Mouse (Mus musculus): ENCODE data around the gene A430078G23Rik.

The A430078G23Rik gene

GRCm38 (mm10) chr8:3348142-3348823, 4.9 kb upstream of the A430078G23Rik start:
- DNase-seq (ENCODE audit: low spot score) = peak; percentile 4

- no peak for DNase-seq (ENCODE audit: low spot score)
Measured at GRCm38 (mm10) chr8:3350747-3351146, 2.5 kb upstream of the A430078G23Rik start.

GRCm38 (mm10) chr8:3352715-3353114, 500 bp upstream of the A430078G23Rik start:
- DNase-seq (ENCODE audit: low spot score) = no peak

GRCm38 (mm10) chr8:3353811-3354442, 712 bp downstream of the A430078G23Rik start:
- no peak for DNase-seq (ENCODE audit: low spot score)

- DNase-seq (ENCODE audit: low spot score) = no peak
Measured at GRCm38 (mm10) chr8:3354443-3354812, 1.2 kb downstream of the A430078G23Rik start.

GRCm38 (mm10) chr8:3355586-3355985, 2.4 kb downstream of the A430078G23Rik start:
- DNase-seq (ENCODE audit: low spot score) = no peak

GRCm38 (mm10) chr8:3358060-3358459, 4.8 kb downstream of the A430078G23Rik start:
- DNase-seq (ENCODE audit: low spot score) = peak; percentile 86

GRCm38 (mm10) chr8:3367086-3367485, 13.9 kb downstream of the A430078G23Rik start:
- no peak for DNase-seq (ENCODE audit: low spot score)

- DNase-seq (ENCODE audit: low spot score) = no peak
Measured at GRCm38 (mm10) chr8:3368091-3368490, 14.9 kb downstream of the A430078G23Rik start.

- no peak for DNase-seq (ENCODE audit: low spot score)
Measured at GRCm38 (mm10) chr8:3375748-3376147, 22.5 kb downstream of the A430078G23Rik start.

- no peak for DNase-seq (ENCODE audit: low spot score)
Measured at GRCm38 (mm10) chr8:3376641-3377274, 23.5 kb downstream of the A430078G23Rik start.

- peak; percentile 84 for DNase-seq (ENCODE audit: low spot score)
Measured at GRCm38 (mm10) chr8:3387286-3387685, 34.1 kb downstream of the A430078G23Rik start.

- no peak for DNase-seq (ENCODE audit: low spot score)
Measured at GRCm38 (mm10) chr8:3388591-3389338, 35.5 kb downstream of the A430078G23Rik start.

GRCm38 (mm10) chr8:3389506-3389905, 36.3 kb downstream of the A430078G23Rik start:
- no peak for DNase-seq (ENCODE audit: low spot score)

GRCm38 (mm10) chr8:3392293-3392692, 39.1 kb downstream of the A430078G23Rik start:
- no peak for DNase-seq (ENCODE audit: low spot score)

- peak; percentile 91 for DNase-seq (ENCODE audit: low spot score)
Measured at GRCm38 (mm10) chr8:3392771-3393710, 39.8 kb downstream of the A430078G23Rik start, which contains the start of gene Arhgef18. TSS of gene Arhgef18 (plus strand) at chr8:3393006.

GRCm38 (mm10) chr8:3394600-3394999, 41.4 kb downstream of the A430078G23Rik start:
- DNase-seq (ENCODE audit: low spot score) = peak; percentile 17

- DNase-seq (ENCODE audit: low spot score) = peak; percentile 8
Measured at GRCm38 (mm10) chr8:3395246-3395645, 42.0 kb downstream of the A430078G23Rik start.

- DNase-seq (ENCODE audit: low spot score) = no peak
Measured at GRCm38 (mm10) chr8:3397597-3397996, 44.4 kb downstream of the A430078G23Rik start.

- DNase-seq (ENCODE audit: low spot score) = no peak
Measured at GRCm38 (mm10) chr8:3400509-3400908, 47.3 kb downstream of the A430078G23Rik start.

GRCm38 (mm10) chr8:3407417-3407816, 54.2 kb downstream of the A430078G23Rik start:
- DNase-seq (ENCODE audit: low spot score) = no peak

Data from embryo, embryonic 10.5 days (tissue).